Mouse (Mus musculus): ENCODE results near the gene Perp. TPM values are rescaled to one million over a fixed set of nuclear protein-coding genes. Genes with fewer than 3 reads are reported as not detected.

Gene Perp
- polyA plus RNA-seq, 1 experiment: 422 TPM

GRCm38 (mm10) chr10:18879690-18880089 is 34.9 kb downstream of the Perp start:
- Histone ChIP-seq H3K27me3 (ENCODE audit: control insufficient read depth, insufficient read depth, low read length) (no peaks in the 10 kb centered on the region; the same call in 1 of the 2 replicates), H3K4me3 (ENCODE audit: low read depth, low read length) (no peak overlapping the region), H3K36me3 (ENCODE audit: control insufficient read depth, insufficient read depth, low read length) (no peaks in the 10 kb centered on the region), H3K27ac (ENCODE audit: insufficient read depth, low read depth, low read length) (no peak overlapping the region), H3K4me1 (ENCODE audit: control insufficient read depth, insufficient read depth, insufficient read length, low read length) (no peaks in the 10 kb centered on the region)
- 69% methylated on average over 1 of the region's 1 CpGs for WGBS
- TF ChIP-seq POLR2A (IDR thresholded peaks at IDR 0.05; ENCODE audit: low read depth, low read length): no peak
- TF ChIP-seq CTCF (IDR thresholded peaks at IDR 0.05; ENCODE audit: extremely low read depth, insufficient read length, insufficient replicate concordance, low read depth, low read length): no peak

GRCm38 (mm10) chr10:18882190-18882589 is 37.4 kb downstream of the Perp start:
- no peak for TF ChIP-seq POLR2A (IDR thresholded peaks at IDR 0.05; ENCODE audit: low read depth, low read length)
- TF ChIP-seq CTCF (IDR thresholded peaks at IDR 0.05; ENCODE audit: extremely low read depth, insufficient read length, insufficient replicate concordance, low read depth, low read length): no peak
- H3K4me1 ChIP-seq (ENCODE audit: control insufficient read depth, insufficient read depth, insufficient read length, low read length): no peaks in the 10 kb centered on the region
- H3K27me3 ChIP-seq (ENCODE audit: control insufficient read depth, insufficient read depth, low read length): no peaks in the 10 kb centered on the region; the same call in 1 of the 2 replicates
- no peak overlapping the region for H3K27ac ChIP-seq (ENCODE audit: insufficient read depth, low read depth, low read length)
- 86% methylated on average over 1 of the region's 1 CpGs for WGBS
- no peaks in the 10 kb centered on the region for H3K36me3 ChIP-seq (ENCODE audit: control insufficient read depth, insufficient read depth, low read length)
- no peak overlapping the region for H3K4me3 ChIP-seq (ENCODE audit: low read depth, low read length)

GRCm38 (mm10) chr10:18886918-18887625 is 42.3 kb downstream of the Perp start:
- Histone ChIP-seq H3K4me1 (ENCODE audit: control insufficient read depth, insufficient read depth, insufficient read length, low read length) (no peaks in the 10 kb centered on the region), H3K27me3 (ENCODE audit: control insufficient read depth, insufficient read depth, low read length) (no peaks in the 10 kb centered on the region), H3K4me3 (ENCODE audit: low read depth, low read length) (no peak overlapping the region), H3K36me3 (ENCODE audit: control insufficient read depth, insufficient read depth, low read length) (no peaks in the 10 kb centered on the region), H3K27ac (ENCODE audit: insufficient read depth, low read depth, low read length) (no peak overlapping the region)
- TF ChIP-seq POLR2A (IDR thresholded peaks at IDR 0.05; ENCODE audit: low read depth, low read length) (no peak), CTCF (IDR thresholded peaks at IDR 0.05; ENCODE audit: extremely low read depth, insufficient read length, insufficient replicate concordance, low read depth, low read length) (no peak)
- 54% methylated on average over 4 of the region's 4 CpGs for WGBS

GRCm38 (mm10) chr10:18888751-18889150 is 43.9 kb downstream of the Perp start:
- Histone ChIP-seq H3K27me3 (ENCODE audit: control insufficient read depth, insufficient read depth, low read length) (no peaks in the 10 kb centered on the region), H3K36me3 (ENCODE audit: control insufficient read depth, insufficient read depth, low read length) (no peaks in the 10 kb centered on the region), H3K4me3 (ENCODE audit: low read depth, low read length) (no peak overlapping the region), H3K27ac (ENCODE audit: insufficient read depth, low read depth, low read length) (no peak overlapping the region), H3K4me1 (ENCODE audit: control insufficient read depth, insufficient read depth, insufficient read length, low read length) (no peaks in the 10 kb centered on the region)
- TF ChIP-seq POLR2A (IDR thresholded peaks at IDR 0.05; ENCODE audit: low read depth, low read length): no peak
- TF ChIP-seq CTCF (IDR thresholded peaks at IDR 0.05; ENCODE audit: extremely low read depth, insufficient read length, insufficient replicate concordance, low read depth, low read length): no peak
- WGBS: 92% methylated on average over 1 of the region's 1 CpGs

GRCm38 (mm10) chr10:18889255-18889654 is 44.4 kb downstream of the Perp start:
- TF ChIP-seq CTCF (IDR thresholded peaks at IDR 0.05; ENCODE audit: extremely low read depth, insufficient read length, insufficient replicate concordance, low read depth, low read length): no peak
- no peak for TF ChIP-seq POLR2A (IDR thresholded peaks at IDR 0.05; ENCODE audit: low read depth, low read length)
- no peak overlapping the region for H3K27ac ChIP-seq (ENCODE audit: insufficient read depth, low read depth, low read length)
- H3K4me1 ChIP-seq (ENCODE audit: control insufficient read depth, insufficient read depth, insufficient read length, low read length): no peaks in the 10 kb centered on the region
- no peaks in the 10 kb centered on the region for H3K36me3 ChIP-seq (ENCODE audit: control insufficient read depth, insufficient read depth, low read length)
- 81% methylated on average over 1 of the region's 1 CpGs for WGBS
- no peak overlapping the region for H3K4me3 ChIP-seq (ENCODE audit: low read depth, low read length)
- H3K27me3 ChIP-seq (ENCODE audit: control insufficient read depth, insufficient read depth, low read length): no peaks in the 10 kb centered on the region

GRCm38 (mm10) chr10:18891110-18891509 is 46.3 kb downstream of the Perp start:
- no peak overlapping the region for H3K27ac ChIP-seq (ENCODE audit: insufficient read depth, low read depth, low read length)
- no peak for TF ChIP-seq POLR2A (IDR thresholded peaks at IDR 0.05; ENCODE audit: low read depth, low read length)
- TF ChIP-seq CTCF (IDR thresholded peaks at IDR 0.05; ENCODE audit: extremely low read depth, insufficient read length, insufficient replicate concordance, low read depth, low read length): no peak

GRCm38 (mm10) chr10:18892102-18892501 is 47.3 kb downstream of the Perp start:
- Histone ChIP-seq H3K4me3 (ENCODE audit: low read depth, low read length) (no peak overlapping the region), H3K27ac (ENCODE audit: insufficient read depth, low read depth, low read length) (no peak overlapping the region)

More at GRCm38 (mm10) chr10:18891110-18891509, 46.3 kb downstream of the Perp start:
- Histone ChIP-seq H3K27me3 (ENCODE audit: control insufficient read depth, insufficient read depth, low read length) (no peaks in the 10 kb centered on the region), H3K36me3 (ENCODE audit: control insufficient read depth, insufficient read depth, low read length) (no peaks in the 10 kb centered on the region), H3K4me1 (ENCODE audit: control insufficient read depth, insufficient read depth, insufficient read length, low read length) (no peaks in the 10 kb centered on the region), H3K4me3 (ENCODE audit: low read depth, low read length) (no peak overlapping the region)

More at GRCm38 (mm10) chr10:18892102-18892501, 47.3 kb downstream of the Perp start:
- Histone ChIP-seq H3K4me1 (ENCODE audit: control insufficient read depth, insufficient read depth, insufficient read length, low read length) (no peaks in the 10 kb centered on the region), H3K36me3 (ENCODE audit: control insufficient read depth, insufficient read depth, low read length) (no peaks in the 10 kb centered on the region), H3K27me3 (ENCODE audit: control insufficient read depth, insufficient read depth, low read length) (no peaks in the 10 kb centered on the region)
- no peak for TF ChIP-seq CTCF (IDR thresholded peaks at IDR 0.05; ENCODE audit: extremely low read depth, insufficient read length, insufficient replicate concordance, low read depth, low read length)
- TF ChIP-seq POLR2A (IDR thresholded peaks at IDR 0.05; ENCODE audit: low read depth, low read length): no peak
- WGBS: 53% methylated on average over 1 of the region's 1 CpGs
